Mouse (Mus musculus) right cerebral cortex, postnatal 36 days (tissue): ENCODE data around the gene Tmem145.
A peak's percentile ranks its signal among the peaks of the same experiment; 100 is the strongest.
"Not testable (repeated sequence)": the region's sequence is repeated elsewhere in the genome, so short reads cannot be mapped to it uniquely, and the experiment has no call there.

Source experiments
- DNase-seq, 2 experiments: peaks; one replicate each; pipeline ENCODE4 v3.0.0; 2022; ENCODE audit warnings: low spot score in 2 of 2, mixed read lengths in 1 of 2

The Tmem145 gene

GRCm38 (mm10) chr7:25305956-25306613, at the start of gene Tmem145:
TSS of gene Tmem145 (plus strand) at chr7:25306106.
- DNase-seq = no peak

- no peak for DNase-seq
Observed at GRCm38 (mm10) chr7:25261896-25262295, 44.0 kb upstream of the Tmem145 start.

- DNase-seq = no peak
Observed at GRCm38 (mm10) chr7:25263968-25264870, 41.7 kb upstream of the Tmem145 start.

GRCm38 (mm10) chr7:25265743-25266142, 40.2 kb upstream of the Tmem145 start:
- DNase-seq = not testable (repeated sequence)

GRCm38 (mm10) chr7:25266180-25266962, 39.5 kb upstream of the Tmem145 start:
- no peak for DNase-seq

GRCm38 (mm10) chr7:25267301-25267750, 38.6 kb upstream of the Tmem145 start, which contains the start of gene Cic:
TSS of gene Cic (plus strand) at chr7:25267704.
- peak; percentile 98 to 99 for DNase-seq

GRCm38 (mm10) chr7:25267751-25268463, 38.0 kb upstream of the Tmem145 start:
- peak; percentile 100 for DNase-seq

- no peak for DNase-seq
Observed at GRCm38 (mm10) chr7:25268588-25268987, 37.3 kb upstream of the Tmem145 start.

GRCm38 (mm10) chr7:25269029-25269428, 36.9 kb upstream of the Tmem145 start:
- DNase-seq = peak in 1 of 2 experiments; percentile 0

GRCm38 (mm10) chr7:25269545-25270271, 36.2 kb upstream of the Tmem145 start:
- DNase-seq = peak in 1 of 2 experiments; percentile 0

GRCm38 (mm10) chr7:25270652-25271633, 35.0 kb upstream of the Tmem145 start:
- peak in 1 of 2 experiments; percentile 1 for DNase-seq

GRCm38 (mm10) chr7:25271651-25272444, 34.1 kb upstream of the Tmem145 start:
- DNase-seq = no peak

GRCm38 (mm10) chr7:25272445-25273258, 33.3 kb upstream of the Tmem145 start:
- DNase-seq = no peak

GRCm38 (mm10) chr7:25273259-25274241, 32.4 kb upstream of the Tmem145 start:
- DNase-seq = no peak

- no peak for DNase-seq
Observed at GRCm38 (mm10) chr7:25274571-25274970, 31.3 kb upstream of the Tmem145 start.

- no peak for DNase-seq
Observed at GRCm38 (mm10) chr7:25274996-25275395, 30.9 kb upstream of the Tmem145 start.
